Mouse (Mus musculus) heart, embryonic 16.5 days (tissue): ENCODE data around the gene Fstl5. TPM values are rescaled to one million over a fixed set of nuclear protein-coding genes. Genes with fewer than 3 reads are reported as not detected.

Experiments used
- ATAC-seq: fragments of 200-750 bp; cut with Nextera tagmentation; replicated peaks from 2 replicates; pipeline ENCODE4 v1.8.0; 2017; ENCODE audit warnings: moderate number of reproducible peaks; ENCODE audit not compliant: insufficient read depth, low FRiP score; ENCODE audit errors: extremely low read depth
- H3K27ac ChIP-seq: fragments of 300-500 bp; sonication (generic); 2 replicates; pipeline ENCODE4 v1.5.1; 2014; ENCODE audit warnings: mild to moderate bottlenecking, low read length, control low read depth, moderate library complexity
- H3K27me3 ChIP-seq: fragments of 300-500 bp; sonication (generic); 2 replicates; pipeline ENCODE4 v1.6.1; 2014; ENCODE audit warnings: low read length, mixed read lengths; ENCODE audit not compliant: control insufficient read depth, insufficient read depth
- H3K36me3 ChIP-seq: fragments of 300-500 bp; sonication (generic); 2 replicates; pipeline ENCODE4 v1.6.1; 2014; ENCODE audit not compliant: control insufficient read depth, insufficient read depth
- H3K4me1 ChIP-seq: fragments of 300-500 bp; sonication (generic); 2 replicates; pipeline ENCODE4 v1.6.1; 2014; ENCODE audit warnings: low read length, mixed read lengths; ENCODE audit not compliant: control insufficient read depth, insufficient read depth
- H3K4me2 ChIP-seq: fragments of 300-500 bp; sonication (generic); 2 replicates; pipeline ENCODE4 v1.6.1; 2014; ENCODE audit warnings: low read depth, mild to moderate bottlenecking, control low read depth, low read length
- H3K4me3 ChIP-seq: fragments of 300-500 bp; sonication (generic); 2 replicates; pipeline ENCODE4 v1.5.1; 2014; ENCODE audit warnings: mild to moderate bottlenecking, control low read depth, low read length
- H3K9ac ChIP-seq: fragments of 300-500 bp; sonication (generic); 2 replicates; pipeline ENCODE4 v1.6.1; 2014; ENCODE audit warnings: low read length, control low read depth
- H3K9me3 ChIP-seq: fragments of 300-500 bp; sonication (generic); replicated peaks from 2 replicates; pipeline ENCODE4 v1.6.1; 2016; ENCODE audit warnings: low read length; ENCODE audit not compliant: control insufficient read depth
- WGBS: fragments of 180-500 bp; shearing (Covaris S2); extraction: QIAGEN DNeasy Blood & Tissue Kit; methylation state at CpG from one replicate; pipeline ENCODE4 v1.1.7; 2014; 5-methylcytosine and 5-hydroxymethylcytosine counted together
- polyA plus RNA-seq: library from polyadenylated mRNA; unstranded; fragments of >200 nt; fragmentation: Nextera tagmentation; extraction: Ambion mirVana; gene quantifications from 2 replicates; pipeline ENCODE4 v1.2.1, GENCODE M21; 2015

Gene Fstl5
- polyA plus RNA-seq, 1 experiment from 2014 or later = 0.05 TPM

- Histone ChIP-seq H3K9me3 (no peaks in the 10 kb centered on the region), H3K4me1 (no peaks in the 10 kb centered on the region), H3K4me3 (no peak overlapping the region), H3K9ac (no peak overlapping the region), H3K27ac (no peak overlapping the region), H3K27me3 (no peaks in the 10 kb centered on the region), H3K36me3 (no peaks in the 10 kb centered on the region), H3K4me2 (no peak overlapping the region)
- no peak for ATAC-seq
- 74% methylated on average over 1 of the region's 1 CpGs for WGBS
These were observed 177.3 kb downstream of the Fstl5 start for GRCm38 (mm10) chr3:76251385-76251784.

- 54% methylated on average over 1 of the region's 1 CpGs for WGBS
- no peak overlapping the region for H3K4me2 ChIP-seq
- H3K9ac ChIP-seq = no peak overlapping the region
- H3K36me3 ChIP-seq = no peaks in the 10 kb centered on the region
- no peaks in the 10 kb centered on the region for H3K9me3 ChIP-seq
- H3K4me1 ChIP-seq = no peaks in the 10 kb centered on the region
- ATAC-seq = no peak
- no peak overlapping the region for H3K4me3 ChIP-seq
- no peak overlapping the region for H3K27ac ChIP-seq
- H3K27me3 ChIP-seq = no peaks in the 10 kb centered on the region
These were observed 218.9 kb downstream of the Fstl5 start for GRCm38 (mm10) chr3:76292993-76293392.

GRCm38 (mm10) chr3:76294394-76294793 lies 220.3 kb downstream of the Fstl5 start:
- H3K4me2 ChIP-seq = no peak overlapping the region
- H3K9ac ChIP-seq = no peak overlapping the region
- no peak for ATAC-seq
- H3K9me3 ChIP-seq = no peaks in the 10 kb centered on the region
- no peaks in the 10 kb centered on the region for H3K4me1 ChIP-seq
- 23% methylated on average over 1 of the region's 1 CpGs for WGBS
- no peaks in the 10 kb centered on the region for H3K27me3 ChIP-seq
- no peak overlapping the region for H3K4me3 ChIP-seq
- no peak overlapping the region for H3K27ac ChIP-seq
- no peaks in the 10 kb centered on the region for H3K36me3 ChIP-seq

- no peak overlapping the region for H3K4me3 ChIP-seq
- H3K4me2 ChIP-seq = no peak overlapping the region
- H3K9me3 ChIP-seq = no peaks in the 10 kb centered on the region
- no peaks in the 10 kb centered on the region for H3K4me1 ChIP-seq
- H3K36me3 ChIP-seq = no peaks in the 10 kb centered on the region
- H3K9ac ChIP-seq = no peak overlapping the region
- 86% methylated on average over 2 of the region's 2 CpGs for WGBS
- no peaks in the 10 kb centered on the region for H3K27me3 ChIP-seq
- no peak for ATAC-seq
- H3K27ac ChIP-seq = no peak overlapping the region
These were observed 227.1 kb downstream of the Fstl5 start for GRCm38 (mm10) chr3:76301026-76301773.

GRCm38 (mm10) chr3:76316991-76317390 lies 242.9 kb downstream of the Fstl5 start:
- H3K4me1 ChIP-seq = no peaks in the 10 kb centered on the region
- ATAC-seq = no peak

GRCm38 (mm10) chr3:76319531-76319930 lies 245.5 kb downstream of the Fstl5 start:
- Histone ChIP-seq H3K27ac (no peak overlapping the region), H3K27me3 (no peaks in the 10 kb centered on the region), H3K9me3 (no peaks in the 10 kb centered on the region; the same call in 1 of the 2 replicates), H3K4me2 (no peak overlapping the region), H3K36me3 (no peaks in the 10 kb centered on the region), H3K9ac (no peak overlapping the region), H3K4me3 (no peak overlapping the region), H3K4me1 (no peaks in the 10 kb centered on the region)
- 88% methylated on average over 4 of the region's 4 CpGs for WGBS
- ATAC-seq = no peak

More at GRCm38 (mm10) chr3:76316991-76317390, 242.9 kb downstream of the Fstl5 start:
- Histone ChIP-seq H3K9ac (no peak overlapping the region), H3K4me2 (no peak overlapping the region), H3K27me3 (no peaks in the 10 kb centered on the region), H3K9me3 (no peaks in the 10 kb centered on the region; the same call in 1 of the 2 replicates), H3K4me3 (no peak overlapping the region), H3K27ac (no peak overlapping the region), H3K36me3 (no peaks in the 10 kb centered on the region)
- 83% methylated on average over 3 of the region's 3 CpGs for WGBS

- no peaks in the 10 kb centered on the region for H3K27me3 ChIP-seq
- no peaks in the 10 kb centered on the region for H3K9me3 ChIP-seq
- H3K27ac ChIP-seq = no peak overlapping the region
- H3K4me3 ChIP-seq = no peak overlapping the region
- no peak overlapping the region for H3K9ac ChIP-seq
- ATAC-seq = no peak
- H3K4me2 ChIP-seq = no peak overlapping the region
- no peaks in the 10 kb centered on the region for H3K4me1 ChIP-seq
- 81% methylated on average over 1 of the region's 1 CpGs for WGBS
- H3K36me3 ChIP-seq = no peaks in the 10 kb centered on the region
These were observed 248.4 kb downstream of the Fstl5 start for GRCm38 (mm10) chr3:76322431-76322830.

GRCm38 (mm10) chr3:76336922-76337321 lies 262.9 kb downstream of the Fstl5 start:
- Histone ChIP-seq H3K36me3 (no peaks in the 10 kb centered on the region), H3K27me3 (no peaks in the 10 kb centered on the region), H3K9me3 (no peaks in the 10 kb centered on the region), H3K9ac (no peak overlapping the region), H3K4me1 (no peaks in the 10 kb centered on the region), H3K4me2 (no peak overlapping the region), H3K4me3 (no peak overlapping the region), H3K27ac (no peak overlapping the region)
- 65% methylated on average over 4 of the region's 4 CpGs for WGBS
- ATAC-seq = no peak

- no peak for ATAC-seq
- no peak overlapping the region for H3K4me3 ChIP-seq
These were observed 292.9 kb downstream of the Fstl5 start for GRCm38 (mm10) chr3:76367000-76367399.

More at GRCm38 (mm10) chr3:76367000-76367399, 292.9 kb downstream of the Fstl5 start:
- Histone ChIP-seq H3K4me2 (no peak overlapping the region), H3K9ac (no peak overlapping the region), H3K36me3 (no peaks in the 10 kb centered on the region), H3K9me3 (no peaks in the 10 kb centered on the region), H3K27ac (no peak overlapping the region), H3K27me3 (no peaks in the 10 kb centered on the region), H3K4me1 (no peaks in the 10 kb centered on the region)
